Mouse (Mus musculus): ENCODE results near the gene Gm12789.
"Not testable (repeated sequence)": the region's sequence is repeated elsewhere in the genome, so short reads cannot be mapped to it uniquely, and the experiment has no call there.

- not testable (repeated sequence) for TF ChIP-seq CTCF (IDR thresholded peaks at IDR 0.05; ENCODE audit: extremely low read depth, insufficient read depth, insufficient read length, insufficient replicate concordance); POLR2A (IDR thresholded peaks at IDR 0.05; ENCODE audit: low read depth, low read length)
Observed at GRCm38 (mm10) chr4:101940107-101940506, 46.3 kb upstream of the Gm12789 start, which contains the start of gene Gm12794.

Measured in spleen, adult 2 months (tissue).